Mouse (Mus musculus): ENCODE measurements around the gene Dbf4.

- peak; percentile 42 for TF ChIP-seq CTCF (IDR thresholded peaks at IDR 0.05; ENCODE audit: low read depth)
- no peak for TF ChIP-seq EP300 (optimal IDR thresholded peaks at IDR 0.05)
Observed at GRCm38 (mm10) chr5:8422932-8423928, 714 bp upstream of the Dbf4 start.
